Mouse (Mus musculus) liver, adult (tissue): ENCODE measurements around the gene 4930539E08Rik.

Experiments
- GATA4 ChIP-seq: IDR thresholded peaks from 2 replicates; pipeline ENCODE4 v1.6.1; 2014; ENCODE audit warnings: mild to moderate bottlenecking, low read length; ENCODE audit not compliant: insufficient replicate concordance

Gene 4930539E08Rik

GRCm38 (mm10) chr17:28915060-28915628 lies at the start of gene 4930539E08Rik:
4930539E08Rik (minus strand) TSS chr17:28915324.
- no peak for TF ChIP-seq GATA4

GRCm38 (mm10) chr17:28961596-28961995 lies 46.5 kb upstream of the 4930539E08Rik start:
- no peak for TF ChIP-seq GATA4

DNA sequence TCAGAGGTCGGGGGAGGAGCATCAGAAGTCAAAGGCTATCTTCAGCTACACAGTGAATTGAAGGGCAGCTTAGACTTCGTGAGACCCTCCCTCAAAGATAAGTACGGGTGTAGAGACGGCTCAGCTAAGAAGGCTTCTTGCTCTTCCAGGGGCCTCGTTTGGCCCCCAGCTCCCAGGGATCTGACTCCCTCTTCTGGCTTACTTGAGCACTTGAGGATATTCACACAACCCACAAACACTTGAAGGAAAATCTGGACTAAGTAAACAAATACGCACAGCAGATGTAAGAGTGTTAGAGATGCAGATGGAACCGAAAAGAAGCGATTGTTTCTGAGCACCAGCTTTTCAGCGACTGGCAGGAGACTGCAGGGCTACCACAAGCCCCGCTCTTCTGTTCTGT lies 45.5 kb upstream of the 4930539E08Rik start:
- no peak for TF ChIP-seq GATA4

- TF ChIP-seq GATA4 = no peak
These were observed 39.3 kb upstream of the 4930539E08Rik start for GRCm38 (mm10) chr17:28954416-28954815.

DNA sequence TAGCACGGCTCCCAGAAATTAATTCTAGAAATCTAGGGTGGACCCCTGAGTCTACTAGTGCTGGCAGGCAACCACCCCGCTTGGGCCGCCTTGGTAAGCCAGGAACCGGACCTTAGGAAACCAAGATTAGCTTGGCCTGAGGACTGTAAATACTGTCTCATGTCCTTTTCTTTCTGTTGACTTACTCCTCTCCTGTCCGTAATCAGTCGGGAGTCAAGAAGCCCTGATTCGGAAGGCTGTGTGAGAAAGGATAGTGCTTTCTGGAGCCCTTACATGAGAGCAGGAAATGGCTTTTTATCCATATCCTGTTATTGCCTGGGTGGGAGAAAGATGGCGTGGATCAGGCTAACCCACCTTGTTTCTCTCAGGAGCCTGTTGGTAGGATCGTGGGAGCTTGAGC lies 38.1 kb upstream of the 4930539E08Rik start:
- TF ChIP-seq GATA4 = peak; percentile 31; the same call in 1 of the 2 replicates

DNA sequence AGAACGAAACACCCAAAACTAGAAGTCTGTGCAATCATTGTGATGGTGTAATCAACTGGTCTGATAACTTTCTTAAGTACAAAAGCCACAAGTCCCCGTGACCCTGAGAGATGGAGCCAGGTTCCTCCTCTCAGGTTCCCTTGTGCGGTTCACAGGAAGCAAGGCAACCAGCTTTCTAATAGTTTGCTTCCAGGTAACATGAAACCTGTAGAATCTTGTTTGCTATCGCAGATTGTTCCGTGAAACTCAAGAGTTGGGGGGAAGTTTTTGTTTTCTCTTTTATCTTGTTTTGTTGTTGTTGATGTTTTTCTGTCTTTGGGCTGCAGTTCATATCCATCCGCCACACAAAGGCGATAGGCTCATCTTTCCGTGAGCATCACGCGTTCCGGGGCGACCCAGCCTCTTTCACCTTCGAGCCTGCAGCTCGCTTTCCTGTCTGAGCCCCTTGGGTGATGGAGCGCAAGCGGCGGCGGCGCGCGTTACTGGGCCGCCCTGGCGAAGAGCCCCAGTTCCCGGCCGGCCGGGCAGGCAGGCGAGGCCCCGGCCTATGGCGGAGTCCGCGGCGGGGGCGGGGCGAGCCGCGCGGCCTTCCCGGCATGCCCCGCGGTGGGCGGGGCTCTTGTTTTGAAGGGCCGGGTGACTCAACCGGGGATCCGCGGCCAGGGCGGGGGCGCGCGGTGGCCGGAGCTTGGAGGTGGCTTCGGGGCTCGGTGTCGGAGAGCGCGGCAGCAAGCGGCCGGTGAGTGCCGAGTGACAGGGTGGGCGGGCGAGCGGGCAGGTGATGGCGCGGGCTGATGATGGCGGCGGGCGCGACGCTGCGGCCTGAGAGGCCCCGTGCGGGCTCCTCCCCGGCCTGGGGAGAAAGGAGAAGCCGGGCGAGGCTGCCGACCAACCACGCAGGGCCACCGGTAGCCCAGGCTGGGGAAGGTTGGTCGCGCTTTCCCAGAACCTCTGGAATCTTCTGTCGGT lies 37.0 kb upstream of the 4930539E08Rik start, which contains the start of gene Kctd20:
Kctd20 (plus strand) TSS at position 120 of the 969 bp plus-strand sequence.
- no peak for TF ChIP-seq GATA4

- no peak for TF ChIP-seq GATA4
These were observed 35.6 kb upstream of the 4930539E08Rik start for GRCm38 (mm10) chr17:28950751-28951150.

DNA sequence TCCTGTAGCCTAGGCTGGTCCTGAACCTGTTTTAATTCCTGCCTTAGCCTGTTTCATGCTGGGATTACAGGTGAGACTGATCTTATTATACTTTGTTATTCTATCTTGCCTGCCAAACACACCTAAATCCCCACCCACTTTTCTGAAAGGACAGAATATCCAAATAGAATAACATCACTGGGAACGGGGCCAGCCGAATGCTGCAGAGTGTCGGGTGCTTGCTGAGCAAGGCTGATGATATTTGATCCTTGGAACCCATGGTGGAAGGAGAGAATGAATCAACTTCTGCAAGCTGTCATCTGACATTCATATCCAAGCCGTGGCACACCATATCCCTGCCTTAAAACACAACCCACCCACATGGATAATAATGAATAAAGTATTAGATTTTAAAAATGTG lies 33.5 kb upstream of the 4930539E08Rik start:
- TF ChIP-seq GATA4 = no peak

GRCm38 (mm10) chr17:28947011-28947939 lies 32.2 kb upstream of the 4930539E08Rik start:
- no peak for TF ChIP-seq GATA4

DNA sequence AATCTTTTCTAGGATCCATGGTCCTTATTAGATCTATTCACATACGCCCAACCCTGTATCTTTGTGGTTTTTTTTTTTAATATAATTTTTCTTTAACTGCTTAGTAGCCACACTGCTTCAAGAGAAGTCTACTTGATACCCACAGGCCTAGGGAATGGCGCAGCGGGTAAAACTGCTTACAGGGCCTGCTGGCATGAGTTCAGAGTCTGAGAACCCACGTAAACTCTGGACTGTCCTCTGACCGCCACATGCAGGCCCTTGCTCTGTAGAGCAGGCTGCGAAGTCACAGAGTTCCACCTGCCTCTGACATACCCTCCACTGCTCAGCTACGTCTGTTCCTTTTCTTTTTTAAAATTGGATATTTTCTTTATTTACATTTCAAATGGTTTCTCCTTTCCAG lies 29.4 kb upstream of the 4930539E08Rik start:
- no peak for TF ChIP-seq GATA4

DNA sequence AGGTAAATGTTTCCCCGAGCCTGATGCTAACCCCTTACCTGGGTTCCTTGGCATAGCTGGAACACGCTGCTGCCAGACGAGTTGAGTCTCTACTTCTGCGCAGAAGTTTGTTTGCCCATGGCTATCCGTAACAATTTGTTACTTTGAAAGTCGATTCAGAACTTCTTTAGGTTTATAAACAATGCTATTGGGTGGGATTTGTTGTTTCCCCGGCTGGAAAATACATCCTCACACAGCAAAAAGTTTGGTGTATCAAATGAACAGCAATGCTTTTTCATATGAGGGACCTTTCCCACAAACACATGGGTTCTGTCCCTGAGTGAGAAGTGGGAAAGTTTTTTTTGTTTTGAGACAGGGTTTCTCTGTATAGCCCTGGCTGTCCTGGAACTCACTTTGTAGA lies 28.6 kb upstream of the 4930539E08Rik start, which contains the start of gene Pxt1:
Pxt1 (minus strand) TSS at position 101 of the 400 bp plus-strand sequence.
- no peak for TF ChIP-seq GATA4

GRCm38 (mm10) chr17:28942101-28942500 lies 27.0 kb upstream of the 4930539E08Rik start:
- no peak for TF ChIP-seq GATA4

GRCm38 (mm10) chr17:28940776-28941555 lies 25.8 kb upstream of the 4930539E08Rik start:
- no peak for TF ChIP-seq GATA4
